Mouse (Mus musculus) heart, adult 8-10 months (tissue): ENCODE measurements around the gene Gm28048. TPM values are rescaled to one million over a fixed set of nuclear protein-coding genes. Genes with fewer than 3 reads are reported as not detected.
A peak's percentile ranks its signal among the peaks of the same experiment; 100 is the strongest.

ENCODE experiments used
- DNase-seq: peaks from one replicate; pipeline ENCODE4 v3.0.0; 2022; ENCODE audit warnings: low spot score
- total RNA-seq, 4 experiments: library from RNA; stranded (reverse); gene quantifications; 2 replicates each; pipeline ENCODE4 v1.2.4; 2022

Gene Gm28048
- total RNA-seq, 4 experiments from 2014 or later, result 2.4 to 7.1 (median 4.1) TPM

DNA sequence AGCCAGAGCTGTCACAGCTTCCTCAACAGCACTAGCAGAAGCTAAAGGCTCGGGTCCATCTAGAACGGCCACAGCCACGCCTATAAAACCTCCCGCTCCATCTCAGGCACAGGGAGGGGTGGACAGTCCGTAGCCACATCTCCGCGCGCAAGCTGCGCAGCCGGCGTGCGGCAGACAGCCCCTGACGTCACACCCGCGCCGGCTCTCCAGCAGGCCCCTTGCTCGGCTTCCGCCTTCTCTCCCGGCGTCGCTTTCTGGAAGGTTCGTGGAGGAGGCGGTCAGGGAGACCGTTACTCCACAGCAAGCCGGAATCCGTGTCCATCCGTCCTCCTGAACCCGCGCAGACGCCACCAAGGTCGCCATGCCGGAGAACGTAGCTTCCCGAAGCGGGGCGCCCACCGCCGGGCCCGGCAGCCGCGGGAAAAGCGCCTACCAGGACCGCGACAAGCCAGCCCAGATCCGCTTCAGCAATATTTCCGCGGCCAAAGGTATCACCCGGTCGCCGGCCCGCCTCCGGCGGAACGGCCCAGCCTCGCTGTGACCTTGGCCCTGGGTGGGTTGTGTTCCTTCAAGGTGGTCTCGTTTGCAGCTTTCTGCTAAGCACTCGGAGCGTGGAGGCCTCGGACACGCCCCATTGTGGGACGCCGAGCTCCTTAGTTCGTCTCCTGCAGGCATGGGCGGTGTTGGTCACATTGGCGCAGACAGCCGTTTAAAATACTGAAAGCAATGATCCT is 8.7 kb upstream of the Gm28048 start, which contains the start of gene Cct4:
Gene Cct4, plus strand, starts transcription at position 127 of the 734 bp plus-strand sequence.
- peak; percentile 93 for DNase-seq

DNA sequence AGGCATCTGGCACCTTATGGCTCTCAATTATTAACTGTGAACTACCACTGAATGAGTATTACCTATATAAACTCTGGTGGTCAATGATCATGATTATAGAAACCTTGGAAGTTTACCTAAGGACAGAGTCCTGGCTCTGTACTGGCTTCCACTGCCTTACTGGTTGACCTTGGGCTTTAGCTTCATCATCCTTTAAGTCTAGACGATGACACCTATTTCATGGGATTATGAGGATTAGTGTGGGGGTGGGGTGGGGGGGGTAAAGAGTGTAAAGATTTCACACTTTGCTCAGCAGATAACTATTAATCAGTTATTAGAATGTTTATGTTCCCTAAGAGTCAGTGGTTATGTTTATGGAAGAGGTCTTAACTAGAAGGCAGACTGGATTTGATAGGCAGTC is 7.9 kb upstream of the Gm28048 start:
- no peak for DNase-seq

GRCm38 (mm10) chr11:22987357-22987756 is 5.5 kb upstream of the Gm28048 start:
- DNase-seq, result peak; percentile 78

DNA sequence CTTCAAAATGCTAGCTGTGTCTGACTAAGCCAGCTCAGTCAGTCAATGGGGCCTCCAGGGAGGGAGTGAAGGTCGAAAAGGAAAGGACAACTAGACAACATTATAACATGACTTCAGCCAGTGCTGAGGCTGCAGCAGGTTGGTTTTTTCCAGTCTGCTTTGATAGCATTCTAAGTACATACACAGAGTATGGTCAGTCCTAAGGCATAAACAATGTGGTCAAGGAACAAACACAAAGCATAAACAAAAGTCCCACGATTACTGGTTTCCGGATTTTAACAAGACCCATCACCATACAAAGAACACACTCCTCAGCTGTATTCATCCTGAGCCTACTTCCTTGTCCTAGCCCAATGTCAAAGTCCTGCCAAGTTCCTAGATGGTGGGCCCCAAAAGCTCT is 3.6 kb upstream of the Gm28048 start:
- no peak for DNase-seq

- no peak for DNase-seq
Measured at GRCm38 (mm10) chr11:22982846-22983245, 956 bp upstream of the Gm28048 start.

DNA sequence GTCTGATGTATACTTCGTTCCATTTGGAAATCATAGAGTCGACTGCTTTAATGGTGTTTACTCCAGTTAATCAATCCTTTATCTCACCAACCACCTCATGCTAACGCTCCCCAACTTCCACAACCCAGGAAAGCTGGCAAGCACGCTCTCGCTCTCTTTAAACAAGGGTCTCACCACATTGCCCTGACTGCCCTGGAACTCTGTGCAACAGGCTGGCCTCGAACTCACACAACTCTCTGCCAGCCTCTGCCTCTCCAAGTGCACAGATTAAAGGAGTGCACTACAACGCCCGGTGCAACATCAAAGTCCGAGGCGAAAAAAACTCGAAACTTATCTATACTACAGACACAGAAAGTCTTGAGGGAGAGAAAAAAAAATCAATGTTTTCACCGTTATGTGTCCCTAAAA is 343 bp downstream of the Gm28048 start:
- DNase-seq, result no peak

DNA sequence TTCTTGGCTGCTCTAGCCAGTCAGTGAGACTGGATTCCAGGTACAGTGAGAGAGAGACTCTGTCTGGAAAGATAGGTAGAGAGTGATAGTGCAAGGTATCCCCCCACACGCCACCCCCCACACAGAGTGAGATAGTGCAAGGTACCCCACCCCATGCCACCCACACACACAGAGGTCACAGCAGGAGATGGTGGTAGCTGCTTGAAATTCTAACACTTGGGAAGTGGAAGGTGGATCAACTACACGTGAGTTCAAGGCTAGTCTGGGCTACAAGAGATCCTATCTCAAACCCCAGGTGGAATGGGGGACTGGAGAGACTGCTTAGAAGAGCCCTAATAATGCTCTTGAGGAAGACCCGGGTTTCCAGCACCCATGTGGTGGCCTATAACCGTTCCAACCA is 849 bp downstream of the Gm28048 start:
- DNase-seq, result no peak

- DNase-seq, result no peak
Measured at GRCm38 (mm10) chr11:22979221-22979620, 2.7 kb downstream of the Gm28048 start.

- no peak for DNase-seq
Measured at GRCm38 (mm10) chr11:22978711-22979110, 3.2 kb downstream of the Gm28048 start.

DNA sequence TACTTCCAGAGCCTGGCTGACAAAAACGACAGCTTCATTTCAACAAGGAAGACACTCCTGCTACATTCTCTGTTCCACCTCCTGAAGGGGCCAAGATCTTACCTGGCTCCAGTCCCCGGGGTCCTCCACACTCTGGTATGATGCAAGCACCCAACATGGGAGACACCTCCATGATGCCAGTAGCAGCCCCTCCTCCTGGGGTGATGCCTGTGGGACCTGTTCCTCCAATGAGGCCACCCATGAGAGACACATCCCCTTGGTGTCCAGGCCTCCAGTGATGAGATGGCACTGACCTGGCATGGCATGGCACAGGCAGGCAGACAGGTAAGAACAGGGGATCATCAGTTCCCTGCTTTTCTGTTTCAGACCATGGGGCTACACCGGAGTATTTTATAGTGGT is 3.7 kb downstream of the Gm28048 start:
- DNase-seq, result no peak

DNA sequence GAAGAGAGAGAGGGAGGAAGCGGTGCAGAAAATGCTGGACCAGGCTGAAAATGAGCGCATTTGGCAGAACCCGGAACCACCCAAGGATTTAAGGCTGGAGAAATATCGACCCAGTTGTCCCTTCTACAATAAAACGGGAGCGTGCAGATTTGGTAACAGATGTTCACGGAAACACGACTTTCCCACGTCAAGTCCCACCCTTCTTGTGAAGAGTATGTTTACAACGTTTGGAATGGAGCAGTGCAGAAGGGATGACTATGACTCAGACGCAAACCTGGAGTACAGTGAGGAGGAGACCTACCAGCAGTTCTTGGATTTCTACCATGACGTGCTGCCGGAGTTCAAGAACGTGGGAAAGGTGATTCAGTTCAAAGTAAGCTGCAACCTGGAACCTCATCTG is 8.3 kb downstream of the Gm28048 start:
- DNase-seq, result no peak

DNA sequence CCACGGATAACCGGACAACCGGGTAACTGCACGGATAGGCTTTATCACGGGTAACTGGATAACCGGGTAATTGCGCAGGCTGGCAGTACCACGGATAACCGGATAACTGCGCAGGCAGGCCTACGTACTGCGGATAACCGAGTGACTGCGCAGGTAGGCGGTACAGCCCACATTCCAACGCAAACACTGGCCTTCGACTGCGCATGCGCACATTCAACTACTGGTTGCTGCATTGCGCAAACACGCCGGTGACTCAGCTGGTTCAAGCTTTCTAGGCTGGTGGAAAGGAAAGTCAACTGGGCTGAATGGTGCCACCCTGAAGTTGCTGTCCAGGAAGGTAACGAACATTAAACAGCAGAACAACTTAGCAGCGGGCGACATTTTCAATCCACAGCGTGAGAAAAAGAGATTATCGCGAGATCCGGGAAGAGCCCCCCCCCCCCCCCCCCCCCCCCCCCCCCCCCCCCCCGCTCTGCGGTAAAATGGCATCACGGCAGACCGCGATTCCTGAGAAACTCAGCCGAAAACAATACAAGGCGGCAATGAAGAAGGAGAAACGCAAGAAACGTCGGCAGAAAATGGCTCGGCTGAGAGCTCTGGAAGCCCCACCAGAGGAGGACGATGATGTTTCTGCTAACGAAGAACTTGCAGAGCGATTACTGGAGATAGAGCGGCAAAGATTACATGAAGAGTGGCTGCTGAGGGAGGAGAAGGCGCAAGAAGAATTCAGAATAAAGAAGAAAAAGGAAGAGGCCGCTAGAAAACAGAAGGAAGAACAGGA is 9.0 kb downstream of the Gm28048 start:
- DNase-seq, result peak; percentile 84

GRCm38 (mm10) chr11:22971835-22972709 is 9.8 kb downstream of the Gm28048 start, which contains the start of gene Zrsr1:
TSS of gene Zrsr1 (plus strand) at chr11:22972005.
- DNase-seq, result peak; percentile 73

GRCm38 (mm10) chr11:22970546-22970945 is 11.3 kb downstream of the Gm28048 start:
- DNase-seq, result no peak

DNA sequence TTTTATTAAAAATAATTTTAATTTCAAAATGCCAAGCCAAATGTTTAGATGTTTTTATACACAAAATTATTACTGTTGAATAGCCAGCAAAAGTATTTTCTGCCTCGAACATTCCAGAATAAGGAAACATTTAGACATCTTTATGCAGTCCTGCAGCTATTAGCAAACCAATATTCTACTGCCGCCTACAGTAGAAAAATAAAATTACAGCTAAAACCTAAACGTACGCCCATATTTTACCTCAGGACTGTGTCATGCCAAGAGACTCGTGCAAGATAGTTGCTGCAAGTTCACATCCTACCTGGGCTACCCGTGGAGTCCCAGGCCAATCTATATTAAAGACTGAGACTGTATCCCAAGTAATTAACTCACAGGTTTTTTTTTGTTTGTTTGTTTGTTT is 12.4 kb downstream of the Gm28048 start:
- DNase-seq, result peak; percentile 67

DNA sequence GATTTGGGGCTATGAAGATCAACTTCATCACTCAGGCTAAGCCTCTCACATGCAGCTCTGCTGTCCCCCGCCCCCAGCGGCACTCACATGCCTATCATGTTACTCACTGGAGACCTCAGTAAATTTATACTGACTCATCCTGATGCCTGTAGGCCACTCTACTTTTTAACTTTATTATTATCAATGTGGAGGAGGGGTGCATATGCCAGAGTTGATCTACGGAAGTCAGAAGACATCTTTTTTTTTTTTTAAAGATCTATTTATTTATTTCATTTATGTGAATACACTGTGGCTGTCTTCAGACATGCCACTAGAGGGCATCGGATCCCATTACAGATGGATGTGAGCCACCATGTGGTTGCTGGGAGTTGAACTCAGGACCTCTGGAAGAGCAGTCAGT is 16.4 kb downstream of the Gm28048 start:
- no peak for DNase-seq

DNA sequence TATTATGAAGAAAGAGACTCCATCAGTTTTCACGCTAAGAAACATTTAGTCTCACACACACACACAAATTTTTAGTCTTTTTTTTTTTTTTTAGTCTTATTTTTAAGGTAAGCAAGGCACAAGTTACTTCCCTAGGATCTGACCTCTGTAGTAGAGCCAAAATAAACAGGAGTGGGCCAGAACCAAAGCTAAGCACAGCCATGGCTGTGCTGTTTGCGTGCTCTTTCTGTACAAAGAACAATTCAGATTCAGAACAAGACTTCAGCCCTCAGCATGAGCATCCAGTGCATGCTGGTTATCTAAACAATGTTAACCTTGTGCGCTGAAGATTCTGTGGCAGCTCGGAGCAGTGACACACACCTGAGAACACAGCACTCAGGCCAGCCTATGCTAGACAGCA is 17.5 kb downstream of the Gm28048 start:
- no peak for DNase-seq

GRCm38 (mm10) chr11:22962101-22962500 is 19.8 kb downstream of the Gm28048 start:
- DNase-seq, result no peak

GRCm38 (mm10) chr11:22957791-22958374 is 24.0 kb downstream of the Gm28048 start:
- no peak for DNase-seq

- peak; percentile 44 for DNase-seq
Measured at GRCm38 (mm10) chr11:22956830-22957229, 25.1 kb downstream of the Gm28048 start.

- no peak for DNase-seq
Measured at GRCm38 (mm10) chr11:22956346-22956745, 25.5 kb downstream of the Gm28048 start.

- DNase-seq, result no peak
Measured at GRCm38 (mm10) chr11:22952668-22953067, 29.2 kb downstream of the Gm28048 start.
